Mouse (Mus musculus): Measurements from ENCODE around the gene Mpv17l2. TPM values are rescaled to one million over a fixed set of nuclear protein-coding genes. Genes with fewer than 3 reads are reported as not detected.

Gene Mpv17l2
- polyA plus RNA-seq, 1 experiment, result 86.8 TPM

GRCm38 (mm10) chr8:70775851-70776495, 15.2 kb upstream of the Mpv17l2 start:
- Histone ChIP-seq H3K79me2 (ENCODE audit: control insufficient read depth, insufficient read depth) (peaks cover 51% of the 10 kb centered on the region), H3K27me3 (ENCODE audit: control insufficient read depth, insufficient read depth, insufficient read length) (no peaks in the 10 kb centered on the region), H3K4me3 (ENCODE audit: insufficient read depth, poor library complexity, severe bottlenecking) (peak overlapping the region; percentile 90), H3K79me3 (ENCODE audit: low read depth) (peaks cover 10% of the 10 kb centered on the region), H3ac (ENCODE audit: control insufficient read depth, insufficient read length, low read depth) (peak overlapping the region; percentile 58), H3K36me3 (ENCODE audit: control insufficient read depth, insufficient read depth) (peaks cover 30% of the 10 kb centered on the region)
- TF ChIP-seq FOSL1 (IDR thresholded peaks at IDR 0.05; ENCODE audit: insufficient read depth, low read length, poor library complexity, severe bottlenecking) (no peak), CEBPB (IDR thresholded peaks at IDR 0.05; ENCODE audit: low read depth) (no peak), MYOD1 (IDR thresholded peaks at IDR 0.05; ENCODE audit: control insufficient read depth, insufficient read length, low read depth) (no peak), USF1 (IDR thresholded peaks at IDR 0.05; ENCODE audit: low read depth) (no peak), MYOG (IDR thresholded peaks at IDR 0.05; ENCODE audit: control insufficient read depth, extremely low read depth, insufficient read length) (no peak), MAX (IDR thresholded peaks at IDR 0.05) (no peak), CTCF (IDR thresholded peaks at IDR 0.05; ENCODE audit: control insufficient read depth, insufficient read depth, insufficient read length) (no peak)

DNA sequence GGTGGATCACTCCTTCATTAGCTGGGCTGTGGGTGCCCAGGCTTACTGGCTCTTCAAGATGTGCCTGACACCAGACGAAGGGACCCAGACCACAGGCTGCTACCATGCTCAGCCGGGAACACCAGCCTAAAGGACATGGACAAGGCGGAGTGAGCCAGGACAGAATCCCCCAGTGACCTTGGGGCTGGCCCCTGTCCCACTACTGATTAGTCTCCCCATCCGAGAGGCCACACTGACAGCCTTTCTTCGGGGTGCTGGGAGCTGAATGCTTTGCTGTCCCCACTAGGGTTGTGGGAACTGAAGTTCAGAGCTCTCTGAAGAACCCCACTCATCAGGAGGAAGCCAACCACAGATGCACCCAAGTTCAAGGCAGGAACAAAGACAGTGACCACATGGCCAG, 14.5 kb upstream of the Mpv17l2 start:
- no peak for TF ChIP-seq CEBPB (IDR thresholded peaks at IDR 0.05; ENCODE audit: low read depth)
- no peak for TF ChIP-seq MYOG (IDR thresholded peaks at IDR 0.05; ENCODE audit: control insufficient read depth, extremely low read depth, insufficient read length)
- no peak for TF ChIP-seq USF1 (IDR thresholded peaks at IDR 0.05; ENCODE audit: low read depth)
- TF ChIP-seq MYOD1 (IDR thresholded peaks at IDR 0.05; ENCODE audit: control insufficient read depth, insufficient read length, low read depth), result no peak
- no peak for TF ChIP-seq FOSL1 (IDR thresholded peaks at IDR 0.05; ENCODE audit: insufficient read depth, low read length, poor library complexity, severe bottlenecking)
- no peak for TF ChIP-seq MAX (IDR thresholded peaks at IDR 0.05)
- TF ChIP-seq CTCF (IDR thresholded peaks at IDR 0.05; ENCODE audit: control insufficient read depth, insufficient read depth, insufficient read length), result no peak
- no peaks in the 10 kb centered on the region for H3K27me3 ChIP-seq (ENCODE audit: control insufficient read depth, insufficient read depth, insufficient read length)
- peaks cover 33% of the 10 kb centered on the region for H3K36me3 ChIP-seq (ENCODE audit: control insufficient read depth, insufficient read depth)
- H3K4me3 ChIP-seq (ENCODE audit: insufficient read depth, poor library complexity, severe bottlenecking), result no peak overlapping the region
- no peak overlapping the region for H3ac ChIP-seq (ENCODE audit: control insufficient read depth, insufficient read length, low read depth)
- peaks cover 10% of the 10 kb centered on the region for H3K79me3 ChIP-seq (ENCODE audit: low read depth)
- H3K79me2 ChIP-seq (ENCODE audit: control insufficient read depth, insufficient read depth), result peaks cover 51% of the 10 kb centered on the region

- Histone ChIP-seq H3K79me2 (ENCODE audit: control insufficient read depth, insufficient read depth) (peaks cover 51% of the 10 kb centered on the region), H3K27me3 (ENCODE audit: control insufficient read depth, insufficient read depth, insufficient read length) (no peaks in the 10 kb centered on the region), H3K79me3 (ENCODE audit: low read depth) (peaks cover 10% of the 10 kb centered on the region), H3ac (ENCODE audit: control insufficient read depth, insufficient read length, low read depth) (peak overlapping the region; percentile 1), H3K36me3 (ENCODE audit: control insufficient read depth, insufficient read depth) (peaks cover 33% of the 10 kb centered on the region), H3K4me3 (ENCODE audit: insufficient read depth, poor library complexity, severe bottlenecking) (no peak overlapping the region)
- TF ChIP-seq CTCF (IDR thresholded peaks at IDR 0.05; ENCODE audit: control insufficient read depth, insufficient read depth, insufficient read length) (no peak), FOSL1 (IDR thresholded peaks at IDR 0.05; ENCODE audit: insufficient read depth, low read length, poor library complexity, severe bottlenecking) (no peak), CEBPB (IDR thresholded peaks at IDR 0.05; ENCODE audit: low read depth) (no peak), MAX (IDR thresholded peaks at IDR 0.05) (no peak), MYOD1 (IDR thresholded peaks at IDR 0.05; ENCODE audit: control insufficient read depth, insufficient read length, low read depth) (no peak), MYOG (IDR thresholded peaks at IDR 0.05; ENCODE audit: control insufficient read depth, extremely low read depth, insufficient read length) (no peak), USF1 (IDR thresholded peaks at IDR 0.05; ENCODE audit: low read depth) (no peak)
Measured at GRCm38 (mm10) chr8:70774740-70775139, 14.0 kb upstream of the Mpv17l2 start.

DNA sequence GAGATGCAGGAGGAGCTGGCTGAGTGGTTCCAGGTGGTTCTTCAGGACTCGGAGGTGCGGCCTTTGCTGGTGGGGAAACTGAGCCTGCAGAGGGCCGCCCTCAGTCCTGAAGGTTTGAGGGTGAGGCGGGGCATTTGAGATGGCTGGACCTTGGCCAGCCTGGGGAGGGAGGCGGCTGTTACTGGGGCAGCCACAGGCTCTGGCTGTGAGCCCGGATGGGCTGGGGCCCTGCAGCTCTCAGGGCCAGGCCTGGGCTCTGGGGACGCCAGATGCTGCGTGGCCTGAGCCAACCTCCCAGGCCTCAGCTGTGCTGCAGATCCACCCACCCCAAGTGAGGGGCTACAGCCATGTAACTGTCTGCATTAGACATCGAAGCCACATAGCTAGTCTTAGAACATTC, 13.1 kb upstream of the Mpv17l2 start:
- Histone ChIP-seq H3K27me3 (ENCODE audit: control insufficient read depth, insufficient read depth, insufficient read length) (no peaks in the 10 kb centered on the region), H3K79me2 (ENCODE audit: control insufficient read depth, insufficient read depth) (peaks cover 51% of the 10 kb centered on the region), H3K4me3 (ENCODE audit: insufficient read depth, poor library complexity, severe bottlenecking) (no peak overlapping the region), H3K36me3 (ENCODE audit: control insufficient read depth, insufficient read depth) (peaks cover 35% of the 10 kb centered on the region), H3K79me3 (ENCODE audit: low read depth) (peaks cover 10% of the 10 kb centered on the region), H3ac (ENCODE audit: control insufficient read depth, insufficient read length, low read depth) (peak overlapping the region; percentile 8)
- no peak for TF ChIP-seq CEBPB (IDR thresholded peaks at IDR 0.05; ENCODE audit: low read depth)
- TF ChIP-seq CTCF (IDR thresholded peaks at IDR 0.05; ENCODE audit: control insufficient read depth, insufficient read depth, insufficient read length), result no peak
- no peak for TF ChIP-seq MYOG (IDR thresholded peaks at IDR 0.05; ENCODE audit: control insufficient read depth, extremely low read depth, insufficient read length)
- peak; percentile 62 for TF ChIP-seq MYOD1 (IDR thresholded peaks at IDR 0.05; ENCODE audit: control insufficient read depth, insufficient read length, low read depth)
- TF ChIP-seq MAX (IDR thresholded peaks at IDR 0.05), result peak; percentile 21

DNA sequence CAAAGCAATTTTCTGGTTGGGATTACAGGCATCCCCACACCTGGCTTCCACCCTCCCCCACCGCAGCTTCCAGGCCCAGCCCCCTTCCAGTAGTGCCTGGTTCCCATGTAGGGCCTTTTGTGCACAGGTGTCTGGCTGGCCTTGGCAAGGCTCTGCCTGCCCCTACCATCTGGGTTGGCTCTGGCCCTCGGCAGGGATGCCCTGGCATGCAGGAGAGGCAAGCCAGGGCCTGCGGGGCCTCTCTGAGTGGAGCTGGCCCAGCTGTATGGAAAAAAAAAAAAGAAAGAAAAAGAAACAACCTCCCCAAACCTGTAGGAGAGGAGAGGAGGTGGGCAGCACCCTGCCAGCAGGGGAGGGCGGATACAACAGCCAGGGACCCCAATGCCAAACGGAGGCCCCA, 12.7 kb upstream of the Mpv17l2 start:
- peak overlapping the region; percentile 6 for H3ac ChIP-seq (ENCODE audit: control insufficient read depth, insufficient read length, low read depth)
- peaks cover 8% of the 10 kb centered on the region for H3K79me3 ChIP-seq (ENCODE audit: low read depth)
- TF ChIP-seq CTCF (IDR thresholded peaks at IDR 0.05; ENCODE audit: control insufficient read depth, insufficient read depth, insufficient read length) (no peak), USF1 (IDR thresholded peaks at IDR 0.05; ENCODE audit: low read depth) (no peak), MYOD1 (IDR thresholded peaks at IDR 0.05; ENCODE audit: control insufficient read depth, insufficient read length, low read depth) (no peak), CEBPB (IDR thresholded peaks at IDR 0.05; ENCODE audit: low read depth) (no peak), MAX (IDR thresholded peaks at IDR 0.05) (no peak), MYOG (IDR thresholded peaks at IDR 0.05; ENCODE audit: control insufficient read depth, extremely low read depth, insufficient read length) (no peak), FOSL1 (IDR thresholded peaks at IDR 0.05; ENCODE audit: insufficient read depth, low read length, poor library complexity, severe bottlenecking) (no peak)
- peaks cover 48% of the 10 kb centered on the region for H3K79me2 ChIP-seq (ENCODE audit: control insufficient read depth, insufficient read depth)
- H3K27me3 ChIP-seq (ENCODE audit: control insufficient read depth, insufficient read depth, insufficient read length), result no peaks in the 10 kb centered on the region
- peaks cover 37% of the 10 kb centered on the region for H3K36me3 ChIP-seq (ENCODE audit: control insufficient read depth, insufficient read depth)
- H3K4me3 ChIP-seq (ENCODE audit: insufficient read depth, poor library complexity, severe bottlenecking), result no peak overlapping the region

All from C2C12 (cell line).